Mouse (Mus musculus): Measurements from ENCODE around the gene Luzp2.

DNA sequence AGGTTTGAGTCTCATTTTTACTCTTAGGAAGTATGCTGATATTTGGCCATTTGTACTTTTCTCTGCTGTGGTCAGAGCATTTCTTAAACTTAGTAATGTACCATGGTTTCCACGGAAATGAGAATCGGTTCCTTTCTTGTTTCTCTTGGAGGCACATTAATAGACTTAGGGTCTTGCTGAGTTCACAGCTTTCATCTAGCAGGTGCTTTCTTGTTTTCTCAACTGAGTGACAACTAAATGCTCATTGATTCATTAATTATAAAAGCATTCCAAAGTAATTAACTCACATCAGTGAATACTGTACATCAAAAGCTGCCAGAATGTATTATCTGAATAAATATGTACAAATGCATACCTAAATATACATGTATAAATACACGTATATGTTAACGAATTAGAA is 127.4 kb downstream of the Luzp2 start:
- no peak for TF ChIP-seq POLR2A (IDR thresholded peaks at IDR 0.05; ENCODE audit: control insufficient read depth, low read depth, low read length)
- no peak for TF ChIP-seq CTCF (IDR thresholded peaks at IDR 0.05; ENCODE audit: control insufficient read depth, insufficient read depth, insufficient replicate concordance, low read depth, low read length)

Data from testis, adult 2 months (tissue).